Mouse (Mus musculus): ENCODE results near the gene Ift140.

Ift140 gene

GRCm38 (mm10) chr17:25077771-25078372, 62.0 kb downstream of the Ift140 start:
- no peak for DNase-seq (ENCODE audit: low read depth)

DNA sequence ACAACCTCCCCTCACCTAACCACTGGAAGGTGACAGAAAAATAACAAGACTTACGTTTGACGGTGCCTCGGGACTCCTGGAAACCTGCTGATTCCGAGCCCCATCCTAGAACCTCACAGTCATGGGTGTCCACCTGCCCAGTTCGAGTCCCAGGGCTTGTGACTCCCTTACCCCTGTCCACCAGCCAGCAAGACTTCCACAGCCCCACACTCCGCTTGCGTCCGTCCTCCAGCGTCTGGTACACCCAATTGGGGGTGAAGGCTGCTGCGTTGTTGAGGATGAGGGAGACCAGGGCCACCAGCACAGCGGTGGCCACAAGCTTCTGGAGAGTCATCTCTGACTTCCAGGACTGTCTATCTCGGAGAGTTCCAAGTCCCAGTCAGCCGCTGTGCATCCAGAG, 64.3 kb downstream of the Ift140 start:
- DNase-seq (ENCODE audit: low read depth) = no peak

- DNase-seq (ENCODE audit: low read depth) = no peak
These were observed 65.1 kb downstream of the Ift140 start for GRCm38 (mm10) chr17:25080960-25081381.

GRCm38 (mm10) chr17:25082081-25082847, 66.4 kb downstream of the Ift140 start:
- no peak for DNase-seq (ENCODE audit: low read depth)

DNA sequence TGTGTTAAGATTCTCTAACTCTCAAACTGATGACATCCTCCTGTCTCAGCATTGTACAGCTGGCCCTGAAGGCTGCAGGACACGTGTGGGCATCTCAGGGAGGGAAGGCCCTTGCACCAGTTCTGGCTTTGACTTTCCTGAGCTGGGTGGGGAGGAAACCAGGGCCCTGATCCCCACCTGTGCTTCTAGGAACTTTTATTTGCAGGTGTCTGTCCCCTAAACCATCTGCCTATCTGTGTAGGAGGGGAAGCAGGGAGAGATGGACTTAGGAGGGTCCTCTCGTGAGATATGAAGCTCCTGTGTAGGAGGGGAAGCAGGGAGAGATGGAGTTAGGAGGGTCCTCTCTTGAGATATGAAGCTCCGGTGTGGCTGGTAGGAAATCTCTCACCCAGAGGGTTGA, 67.0 kb downstream of the Ift140 start:
- DNase-seq (ENCODE audit: low read depth) = no peak

DNA sequence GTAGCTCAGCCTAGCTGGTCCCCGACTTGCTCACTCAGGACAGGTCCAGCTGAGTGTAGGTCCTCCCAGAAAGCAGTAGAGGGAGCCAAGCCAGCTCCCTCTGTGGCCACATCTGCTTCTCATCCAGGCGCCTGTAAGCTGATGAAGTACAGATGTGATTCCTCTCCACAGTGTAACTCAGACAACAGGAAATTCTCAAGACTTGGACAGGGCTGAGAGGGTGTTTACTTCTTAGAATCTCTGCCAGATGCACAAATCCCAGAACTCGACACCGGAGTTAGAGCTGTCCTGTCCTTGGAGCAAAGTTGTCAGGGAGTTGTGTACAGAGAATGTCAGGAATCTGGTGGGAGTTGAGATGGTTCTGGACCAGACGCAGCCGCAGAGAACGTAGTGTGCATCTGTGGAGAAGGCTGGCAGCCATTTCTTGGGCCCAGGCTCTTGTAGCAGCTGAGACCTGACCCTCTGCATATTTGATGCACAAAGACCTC, 67.6 kb downstream of the Ift140 start, which contains the start of gene Tmem204:
Gene Tmem204 (minus strand): TSS at position 148 of the 488 bp plus-strand sequence.
- no peak for DNase-seq (ENCODE audit: low read depth)

DNA sequence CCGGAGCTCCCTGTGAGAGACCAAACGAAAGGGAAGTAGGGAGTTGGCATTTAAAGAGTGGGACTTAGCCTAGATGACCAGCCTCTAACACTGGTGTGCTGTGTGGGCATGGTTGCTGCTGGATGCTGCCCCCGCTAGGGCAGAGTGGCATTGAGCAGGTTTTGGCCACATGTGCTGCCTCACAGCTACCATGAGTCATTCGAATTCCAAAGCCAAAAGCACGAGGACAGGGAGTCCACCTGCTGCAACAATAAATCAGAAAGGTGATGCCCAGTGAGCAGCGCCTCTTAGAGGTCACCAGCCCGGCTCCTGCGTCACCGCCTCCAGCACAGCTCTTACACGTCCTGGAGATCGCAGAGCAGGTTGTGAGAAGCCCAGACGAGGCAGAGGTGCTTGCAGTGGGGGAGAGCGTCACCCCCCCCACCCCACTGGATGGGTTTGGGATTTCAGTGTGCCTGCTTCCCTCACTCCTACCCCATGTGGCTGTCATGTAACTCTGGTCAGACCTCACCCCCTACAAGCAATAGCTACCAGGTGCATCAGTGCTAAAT, 69.0 kb downstream of the Ift140 start:
- no peak for DNase-seq (ENCODE audit: low read depth)

GRCm38 (mm10) chr17:25086724-25087123, 70.8 kb downstream of the Ift140 start:
- DNase-seq (ENCODE audit: low read depth) = no peak

- DNase-seq (ENCODE audit: low read depth) = no peak
These were observed 73.3 kb downstream of the Ift140 start for GRCm38 (mm10) chr17:25089158-25089557.

DNA sequence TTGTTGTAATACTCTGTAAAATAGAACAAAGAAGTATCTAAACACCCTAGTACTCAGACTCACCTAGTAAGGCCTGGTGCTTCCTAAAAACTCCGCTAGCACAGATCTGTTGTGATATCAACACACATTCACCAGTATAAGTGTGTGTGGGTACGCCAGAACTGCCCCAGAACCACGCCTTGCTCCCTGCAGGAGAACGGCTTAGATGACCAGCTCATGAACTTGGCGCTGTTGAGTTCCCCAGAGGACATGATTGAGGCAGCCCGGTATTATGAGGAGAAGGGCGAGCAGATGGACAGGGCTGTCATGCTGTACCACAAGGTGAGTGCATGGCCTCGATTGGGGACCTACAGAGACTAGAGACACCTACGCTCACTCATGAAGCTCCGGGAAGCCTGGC, 74.6 kb downstream of the Ift140 start:
- no peak for DNase-seq (ENCODE audit: low read depth)

DNA sequence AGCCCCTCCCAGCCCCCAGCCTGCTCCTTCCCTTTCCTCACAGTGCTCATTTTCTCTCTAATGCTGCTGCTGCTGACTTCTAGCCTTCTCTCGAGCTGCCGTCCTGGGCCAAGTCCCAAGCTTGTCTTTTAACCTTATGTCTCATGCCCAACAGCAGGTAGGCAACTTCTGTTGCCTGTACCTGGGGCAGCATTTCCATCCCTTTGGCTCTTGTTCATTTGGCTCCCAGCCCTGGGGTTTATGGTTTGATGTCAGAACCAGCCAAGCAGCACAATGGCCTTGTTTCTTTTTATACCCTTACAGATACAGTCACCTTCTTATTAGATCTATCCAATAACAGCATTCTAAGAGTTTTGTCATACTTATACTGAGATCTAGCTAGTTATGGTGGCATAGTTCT, 80.3 kb downstream of the Ift140 start:
- DNase-seq (ENCODE audit: low read depth) = no peak

GRCm38 (mm10) chr17:25100052-25100451, 84.2 kb downstream of the Ift140 start:
- DNase-seq (ENCODE audit: low read depth) = no peak

DNA sequence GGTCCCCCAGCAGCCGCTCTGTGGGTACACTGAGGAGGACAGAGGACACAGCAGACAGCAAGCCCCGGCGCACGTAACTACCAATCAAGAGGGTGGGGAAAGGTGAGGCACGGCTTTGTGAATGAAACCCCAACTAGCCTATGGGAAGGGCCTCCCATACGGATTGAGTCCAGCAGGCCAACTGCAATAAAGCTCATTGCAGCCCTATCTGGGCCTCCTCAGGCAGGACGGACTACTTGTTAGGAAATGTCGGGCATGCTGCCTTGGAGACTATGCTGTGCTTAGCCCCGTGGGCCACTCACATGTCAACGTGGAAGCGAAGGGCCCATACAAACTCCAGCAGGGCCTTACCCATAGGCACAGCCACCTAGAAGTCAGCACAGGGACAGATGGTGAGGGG, 85.5 kb downstream of the Ift140 start:
- DNase-seq (ENCODE audit: low read depth) = no peak

GRCm38 (mm10) chr17:25107786-25108185, 91.9 kb downstream of the Ift140 start:
- DNase-seq (ENCODE audit: low read depth) = no peak

- peak; percentile 55 for DNase-seq (ENCODE audit: low read depth)
These were observed 93.7 kb downstream of the Ift140 start for GRCm38 (mm10) chr17:25109578-25109977.

- no peak for DNase-seq (ENCODE audit: low read depth)
These were observed 94.7 kb downstream of the Ift140 start for GRCm38 (mm10) chr17:25110590-25110989.

- no peak for DNase-seq (ENCODE audit: low read depth)
These were observed 95.3 kb downstream of the Ift140 start for GRCm38 (mm10) chr17:25111220-25111619.

- no peak for DNase-seq (ENCODE audit: low read depth)
These were observed 96.0 kb downstream of the Ift140 start for GRCm38 (mm10) chr17:25111739-25112422.

DNA sequence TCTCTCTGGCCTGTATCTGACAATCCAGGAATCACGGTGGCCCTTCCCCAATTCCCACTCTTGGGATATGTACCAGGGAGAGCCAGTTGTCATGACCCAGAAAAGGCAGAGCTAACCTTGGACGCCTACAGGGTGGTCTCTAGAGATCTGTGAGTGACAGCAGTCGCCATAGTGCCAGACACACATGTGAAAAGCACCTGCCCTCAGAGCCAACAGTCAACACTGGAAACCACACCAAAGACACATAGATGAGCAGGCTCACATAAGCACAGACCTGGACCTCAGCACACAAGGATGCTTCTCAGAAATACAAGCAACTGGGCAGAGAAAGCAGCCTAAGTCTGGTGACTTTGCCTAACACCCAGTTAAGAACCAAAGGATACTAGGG, 96.5 kb downstream of the Ift140 start:
- DNase-seq (ENCODE audit: low read depth) = no peak

GRCm38 (mm10) chr17:25114908-25115645, 99.2 kb downstream of the Ift140 start:
- DNase-seq (ENCODE audit: low read depth) = peak; percentile 75

DNA sequence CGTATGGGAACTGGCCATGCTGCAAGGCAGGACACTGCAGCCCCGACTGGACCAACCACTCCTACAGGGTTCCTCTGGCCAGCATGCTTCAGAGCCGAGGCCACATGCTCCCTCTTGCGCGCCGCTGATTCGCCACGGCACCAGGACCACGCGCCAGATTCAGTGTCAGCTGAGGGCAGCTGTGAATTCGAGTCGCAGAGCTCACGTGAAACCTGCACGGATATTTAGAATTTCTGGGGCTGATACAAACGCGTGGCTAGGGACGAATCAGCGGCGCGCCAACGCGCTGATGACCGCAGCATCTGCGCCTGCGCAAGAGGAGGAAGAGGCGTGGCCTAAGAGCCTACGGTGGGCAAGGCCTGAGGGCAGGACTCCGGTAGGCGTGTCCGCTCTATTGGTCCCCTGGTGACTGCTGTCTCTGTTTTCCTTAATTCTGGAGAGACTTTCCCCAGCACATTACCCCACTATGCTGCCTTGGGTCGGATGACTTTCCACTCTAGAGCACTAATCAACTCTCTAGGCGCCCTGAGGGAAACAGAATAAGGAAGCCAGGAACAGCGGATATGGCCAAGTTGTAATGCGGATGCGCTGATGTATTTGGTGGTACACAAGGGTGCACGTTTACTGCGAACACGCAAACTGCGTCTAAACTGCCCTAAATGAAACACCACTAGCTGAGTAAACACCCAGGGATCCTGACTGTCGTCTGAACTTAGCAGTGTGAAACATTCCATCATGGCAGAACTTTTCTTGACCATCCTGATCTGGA, 100.0 kb downstream of the Ift140 start, which contains the start of gene Telo2:
Gene Telo2 (minus strand): TSS at position 304 of the 769 bp plus-strand sequence.
- peak; percentile 96 for DNase-seq (ENCODE audit: low read depth)
